Comparison of ENCODE assay signal across 9 mouse cellular contexts in the genomic region with DNA sequence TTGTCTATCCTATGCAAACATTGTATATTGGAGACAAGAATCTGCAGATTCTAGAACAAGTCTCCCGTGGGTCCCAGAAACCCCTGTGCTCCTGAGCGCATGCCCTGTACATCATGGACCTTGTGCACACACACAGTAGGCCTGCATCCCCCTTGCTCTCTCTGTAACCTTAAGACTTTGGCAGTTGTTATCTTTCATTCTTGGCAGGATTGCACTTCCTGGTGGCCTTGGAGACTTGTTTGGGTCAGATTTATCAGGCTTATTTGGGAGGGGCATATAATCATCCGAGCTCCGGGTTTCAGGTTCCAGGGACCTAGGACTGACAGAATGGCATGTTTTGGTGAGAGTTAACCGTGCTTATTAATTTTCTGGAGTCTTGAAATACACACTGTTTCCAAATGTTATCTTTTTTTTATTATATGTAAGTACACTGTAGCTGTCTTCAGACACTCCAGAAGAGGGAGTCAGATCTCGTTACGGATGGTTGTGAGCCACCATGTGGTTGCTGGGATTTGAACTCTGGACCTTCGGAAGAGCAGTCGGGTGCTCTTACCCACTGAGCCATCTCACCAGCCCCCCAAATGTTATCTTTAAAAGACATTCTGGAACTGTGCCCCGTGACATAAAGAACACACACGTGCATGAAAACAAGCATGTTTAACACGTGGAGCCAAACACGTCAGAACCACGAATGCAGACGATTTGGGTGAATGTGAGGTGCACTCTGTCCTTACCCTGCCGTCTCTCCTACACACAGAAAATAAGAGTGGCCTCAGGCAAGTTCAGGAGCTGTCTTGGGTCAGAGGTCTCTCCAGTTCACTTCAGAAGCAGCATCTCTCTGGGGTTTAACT.
A peak's percentile ranks its signal among the peaks of the same experiment; 100 is the strongest.
DNase-seq lines count a peak whose midpoint lies in the region; ATAC-seq lines count a peak whose summit lies in the region.
"Had no signal": no experiment of that assay in that cellular context is flagged by ENCODE, and none has a peak within 500 bp of the region (broad histone marks: within the 10 kb centered on the region; RNA-seq: fewer than 3 reads in every experiment).

No protein-coding gene starts in this region.

- 80% methylated on average over 16 of the region's 16 CpGs for WGBS in heart, embryonic 11.5 days (ENCODE audit: insufficient replicate concordance)
- 93% methylated on average over 16 of the region's 16 CpGs for WGBS in midbrain, embryonic 10.5 days
- 90% methylated on average over 16 of the region's 16 CpGs for WGBS in midbrain, embryonic 16.5 days
- WGBS in intestine, embryonic 16.5 days = 76% methylated on average over 16 of the region's 16 CpGs
- 81% methylated on average over 16 of the region's 16 CpGs for WGBS in stomach, embryonic 14.5 days

- no peak overlapping the region for H3K4me2 ChIP-seq in heart, embryonic 11.5 days
- H3K4me2 ChIP-seq in midbrain, embryonic 16.5 days (ENCODE audit: low read length) = no peak overlapping the region
- no peak overlapping the region for H3K4me2 ChIP-seq in intestine, embryonic 16.5 days (ENCODE audit: low read depth, low read length)
- no peak overlapping the region for H3K4me2 ChIP-seq in stomach, embryonic 14.5 days (replicated peaks; ENCODE audit: low read depth, low read length)

- ATAC-seq in heart, embryonic 11.5 days (replicated peaks; ENCODE audit: insufficient number of reproducible peaks, low FRiP score, low TSS enrichment) = no peak
- ATAC-seq in midbrain, embryonic 16.5 days = no peak
- ATAC-seq in intestine, embryonic 16.5 days = no peak
- no peak for ATAC-seq in stomach, embryonic 14.5 days (ENCODE audit: insufficient number of reproducible peaks, insufficient read depth, low FRiP score, low read depth)

- H3K36me3 ChIP-seq in heart, embryonic 11.5 days (ENCODE audit: control insufficient read depth, insufficient read depth, low read length) = no peaks in the 10 kb centered on the region
- H3K36me3 ChIP-seq in midbrain, embryonic 10.5 days = no peaks in the 10 kb centered on the region
- no peaks in the 10 kb centered on the region for H3K36me3 ChIP-seq in midbrain, embryonic 16.5 days (ENCODE audit: control insufficient read depth, insufficient read depth, low read length)
- no peaks in the 10 kb centered on the region for H3K36me3 ChIP-seq in intestine, embryonic 16.5 days (ENCODE audit: control insufficient read depth, insufficient read depth, low read length)
- no peaks in the 10 kb centered on the region for H3K36me3 ChIP-seq in stomach, embryonic 14.5 days (ENCODE audit: control insufficient read depth, insufficient read depth, low read length)

- H3K9me3 ChIP-seq in heart, embryonic 11.5 days (replicated peaks; ENCODE audit: control insufficient read depth, low read length) = no peaks in the 10 kb centered on the region
- no peaks in the 10 kb centered on the region for H3K9me3 ChIP-seq in midbrain, embryonic 10.5 days (replicated peaks)
- no peaks in the 10 kb centered on the region for H3K9me3 ChIP-seq in midbrain, embryonic 16.5 days (replicated peaks; ENCODE audit: control insufficient read depth, low read length, poor library complexity, severe bottlenecking)
- H3K9me3 ChIP-seq in intestine, embryonic 16.5 days (ENCODE audit: control insufficient read depth, low read length) = no peaks in the 10 kb centered on the region
- H3K9me3 ChIP-seq in stomach, embryonic 14.5 days (ENCODE audit: control insufficient read depth, low read depth, low read length) = no peaks in the 10 kb centered on the region

- H3K27me3 ChIP-seq in heart, embryonic 11.5 days (ENCODE audit: control insufficient read depth, insufficient read depth, low read length) = no peaks in the 10 kb centered on the region
- no peaks in the 10 kb centered on the region for H3K27me3 ChIP-seq in midbrain, embryonic 10.5 days (ENCODE audit: low read depth, poor library complexity, severe bottlenecking)
- no peaks in the 10 kb centered on the region for H3K27me3 ChIP-seq in midbrain, embryonic 16.5 days (ENCODE audit: control insufficient read depth, insufficient read depth, low read depth, low read length)
- H3K27me3 ChIP-seq in intestine, embryonic 16.5 days (replicated peaks; ENCODE audit: control insufficient read depth, insufficient read depth, low read length) = no peaks in the 10 kb centered on the region
- H3K27me3 ChIP-seq in stomach, embryonic 14.5 days (ENCODE audit: control insufficient read depth, insufficient read depth, low read length) = no peaks in the 10 kb centered on the region

- 0 out of 2 replicates have a peak overlapping the region, but pooled peaks have one; percentile 50 for H3K27ac ChIP-seq in heart, embryonic 11.5 days (ENCODE audit: low read depth, low read length)
- H3K27ac ChIP-seq in midbrain, embryonic 10.5 days (replicated peaks) = 0 out of 2 replicates have a peak overlapping the region, but pooled peaks have one; percentile 42
- H3K27ac ChIP-seq in midbrain, embryonic 16.5 days (ENCODE audit: low read length) = no peak overlapping the region
- H3K27ac ChIP-seq in intestine, embryonic 16.5 days (ENCODE audit: low read length) = peak overlapping the region; percentile 90
- H3K27ac ChIP-seq in stomach, embryonic 14.5 days (ENCODE audit: low read length) = peak overlapping the region; percentile 84; the same call in 1 of the 2 replicates

- intact Hi-C loops in heart, postnatal 36 days (cut with DNase I) = loop anchor here (2.0 kb wide), 1 partner anchor 163 kb away; no protein-coding TSS in a partner anchor

- peaks cover 51% of the 10 kb centered on the region for H3K4me1 ChIP-seq in heart, embryonic 11.5 days (ENCODE audit: control insufficient read depth, insufficient read depth, low read length)
- peaks cover 54% of the 10 kb centered on the region for H3K4me1 ChIP-seq in midbrain, embryonic 10.5 days
- H3K4me1 ChIP-seq in midbrain, embryonic 16.5 days (ENCODE audit: control insufficient read depth, insufficient read depth, low read length) = peaks cover 10% of the 10 kb centered on the region
- peaks cover 63% of the 10 kb centered on the region for H3K4me1 ChIP-seq in intestine, embryonic 16.5 days (ENCODE audit: control insufficient read depth, insufficient read depth, low read length)
- H3K4me1 ChIP-seq in stomach, embryonic 14.5 days (ENCODE audit: control insufficient read depth, insufficient read depth, low read length) = peaks cover 58% of the 10 kb centered on the region

- no peak overlapping the region for H3K4me3 ChIP-seq in heart, embryonic 11.5 days (ENCODE audit: low read depth, low read length)
- no peak overlapping the region for H3K4me3 ChIP-seq in midbrain, embryonic 10.5 days
- H3K4me3 ChIP-seq in midbrain, embryonic 16.5 days (ENCODE audit: low read depth, low read length) = no peak overlapping the region
- H3K4me3 ChIP-seq in intestine, embryonic 16.5 days (ENCODE audit: low read length) = no peak overlapping the region
- H3K4me3 ChIP-seq in stomach, embryonic 14.5 days (ENCODE audit: low read depth, low read length) = no peak overlapping the region
- H3K4me3 ChIP-seq: erythroblast, embryonic 14.5 days had no signal

- DNase-seq in heart, postnatal 36 days = no peak
- DNase-seq in midbrain, embryonic 10.5 days (ENCODE audit: low spot score) = no peak
- DNase-seq in MN1 (ENCODE audit: low spot score) = no peak
- no peak for DNase-seq in spleen, postnatal 10 days (ENCODE audit: low spot score in 2 of 2)

- H3K9ac ChIP-seq in heart, embryonic 11.5 days (ENCODE audit: low read depth, low read length) = no peak overlapping the region
- no peak overlapping the region for H3K9ac ChIP-seq in midbrain, embryonic 16.5 days (ENCODE audit: low read depth, low read length)
- H3K9ac ChIP-seq in intestine, embryonic 16.5 days (ENCODE audit: low read depth, low read length) = no peak overlapping the region; the same call in 1 of the 2 replicates
- no peak overlapping the region for H3K9ac ChIP-seq in stomach, embryonic 14.5 days (replicated peaks; ENCODE audit: low read depth, low read length)
